Mouse (Mus musculus) common myeloid progenitor, adult 5-6 weeks (primary cell): ENCODE results near the gene Acsf2. TPM values are rescaled to one million over a fixed set of nuclear protein-coding genes. Genes with fewer than 3 reads are reported as not detected.

Source experiments
- ATAC-seq: replicated peaks from 2 replicates; pipeline ENCODE4 v1.8.0; 2016; ENCODE audit warnings: low read depth, mild to moderate bottlenecking, moderate TSS enrichment, inconsistent platforms; ENCODE audit not compliant: poor library complexity, severe bottlenecking
- total RNA-seq: library from RNA; stranded (forward); fragments of 200-1000, 187-1606 nt; gene quantifications from 2 replicates; pipeline ENCODE4 v1.2.3, GENCODE M21; 2017

Acsf2 gene
- total RNA-seq, 1 experiment from 2014 or later = 7.9 TPM

GRCm38 (mm10) chr11:94549691-94550441 lies 51.8 kb downstream of the Acsf2 start:
- ATAC-seq = peak; percentile 63

GRCm38 (mm10) chr11:94548888-94549690 lies 52.6 kb downstream of the Acsf2 start, which contains the start of gene Rsad1:
Gene Rsad1, minus strand, starts transcription at chr11:94549255.
- peak; percentile 84 for ATAC-seq

DNA sequence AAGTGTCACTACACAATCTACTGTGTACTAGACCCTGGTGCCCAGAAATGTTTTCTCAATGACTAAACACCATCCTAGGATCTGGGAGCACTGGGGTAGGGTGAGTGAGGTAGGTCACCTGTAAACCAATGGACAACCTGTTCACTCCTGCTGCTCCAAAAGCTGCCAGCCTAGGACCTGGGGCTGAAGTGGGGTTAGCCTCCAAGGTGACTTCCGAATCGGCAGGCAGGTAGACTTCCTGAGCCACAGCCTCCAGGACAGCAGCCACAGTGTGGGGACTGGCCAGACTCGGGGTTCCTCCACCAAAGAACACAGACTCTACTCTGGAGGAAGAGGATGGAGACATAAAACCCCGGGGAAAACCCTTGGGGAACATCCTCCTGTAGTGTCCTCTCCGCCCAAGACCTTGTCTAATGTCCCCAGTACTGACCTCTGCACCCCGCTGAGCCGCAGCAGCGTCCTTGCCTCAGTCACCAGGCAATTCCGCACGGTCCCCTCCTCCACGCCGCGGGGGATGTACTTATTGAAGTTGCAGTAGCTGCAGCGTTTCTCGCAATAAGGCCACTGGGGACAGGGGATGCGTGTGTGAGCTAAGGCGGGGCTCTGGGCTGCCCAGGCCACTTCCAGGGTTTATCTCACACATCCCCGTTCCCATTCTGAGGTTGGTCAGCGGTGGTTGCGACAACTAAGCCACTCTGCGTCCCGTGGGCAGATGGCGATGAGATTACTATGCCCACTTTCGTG lies 53.5 kb downstream of the Acsf2 start:
- peak; percentile 19 for ATAC-seq

DNA sequence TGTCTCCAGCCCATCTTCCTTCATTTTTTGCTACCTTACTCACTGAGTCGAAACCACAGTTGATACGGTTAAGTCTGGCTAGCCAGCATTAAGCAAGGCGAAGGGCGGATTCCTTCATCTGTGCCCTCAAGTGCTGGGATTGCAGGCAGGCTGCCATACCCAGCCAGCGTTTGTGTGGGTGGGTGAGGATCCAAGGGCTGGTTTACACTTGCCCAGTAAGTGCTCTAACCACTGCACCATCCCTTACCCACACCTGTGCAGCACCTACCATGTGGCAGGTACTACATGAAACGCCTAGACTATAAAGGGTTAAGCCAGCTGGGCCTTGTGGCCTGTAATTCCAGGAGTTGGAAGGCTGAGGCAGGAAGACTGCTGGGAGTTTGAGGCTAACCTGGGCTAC lies 54.4 kb downstream of the Acsf2 start:
- ATAC-seq = no peak

GRCm38 (mm10) chr11:94546381-94546780 lies 55.3 kb downstream of the Acsf2 start:
- no peak for ATAC-seq

DNA sequence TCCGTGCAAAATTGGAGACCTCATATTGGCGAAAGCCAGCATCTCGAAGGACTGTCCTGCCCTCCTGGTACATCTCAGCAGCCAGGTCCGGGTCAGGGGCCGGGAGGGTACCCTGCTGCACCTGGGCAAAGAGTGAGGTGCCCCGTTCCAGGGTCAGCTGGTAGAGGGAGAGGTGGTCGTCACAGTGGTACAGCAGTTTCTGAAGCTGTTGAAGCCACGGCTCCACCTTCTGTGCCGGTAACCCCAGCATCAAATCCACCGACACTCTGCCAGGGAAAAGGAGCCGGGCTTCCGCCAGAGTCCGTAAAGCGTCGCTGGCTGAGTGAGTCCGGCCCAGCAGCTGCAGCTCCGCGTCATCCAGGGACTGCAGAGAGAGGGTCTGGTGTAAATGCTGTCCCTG lies 57.2 kb downstream of the Acsf2 start:
- no peak for ATAC-seq

DNA sequence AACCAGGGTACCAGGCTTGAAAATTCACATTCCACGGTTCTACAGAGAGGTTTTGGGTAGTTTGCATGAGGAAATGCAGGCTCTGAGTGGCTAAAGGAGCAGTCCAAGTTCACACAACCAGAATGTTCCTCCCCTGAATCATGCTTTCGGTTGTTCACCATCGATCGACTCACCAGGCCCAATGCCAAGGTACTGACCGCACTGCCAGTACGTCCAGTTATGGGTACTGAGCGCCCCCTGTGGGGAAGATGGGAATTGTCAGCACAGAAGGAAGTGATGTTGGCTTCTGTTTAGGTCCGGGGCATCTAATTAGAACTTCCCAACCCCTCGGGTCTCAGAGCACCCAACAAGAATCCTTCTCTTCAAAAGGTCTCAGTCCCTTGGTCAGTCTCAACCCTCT lies 57.7 kb downstream of the Acsf2 start:
- ATAC-seq = peak; percentile 61

DNA sequence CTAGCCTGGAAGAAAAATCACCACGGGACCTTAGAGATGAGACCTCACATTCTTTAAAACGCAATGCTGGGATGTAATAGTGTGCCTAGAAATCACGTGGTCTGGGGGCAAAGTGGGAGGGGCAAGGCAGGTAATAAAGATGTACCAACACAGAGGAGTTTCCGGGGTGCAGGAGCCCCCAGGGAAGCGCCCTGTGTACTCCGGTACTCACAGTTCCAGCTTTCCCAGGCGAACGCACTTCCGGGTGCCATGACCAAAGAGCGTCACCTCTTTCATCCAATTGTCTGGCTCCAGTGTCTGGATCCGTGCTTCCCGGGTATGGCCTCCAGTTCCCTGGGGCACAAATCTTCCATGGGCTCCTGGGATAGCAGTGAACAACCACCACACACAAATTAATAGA lies 58.3 kb downstream of the Acsf2 start:
- no peak for ATAC-seq

- ATAC-seq = no peak
Observed at GRCm38 (mm10) chr11:94542400-94542799, 59.3 kb downstream of the Acsf2 start.

- no peak for ATAC-seq
Observed at GRCm38 (mm10) chr11:94539761-94540160, 61.9 kb downstream of the Acsf2 start.

- no peak for ATAC-seq
Observed at GRCm38 (mm10) chr11:94538733-94539292, 62.9 kb downstream of the Acsf2 start.

DNA sequence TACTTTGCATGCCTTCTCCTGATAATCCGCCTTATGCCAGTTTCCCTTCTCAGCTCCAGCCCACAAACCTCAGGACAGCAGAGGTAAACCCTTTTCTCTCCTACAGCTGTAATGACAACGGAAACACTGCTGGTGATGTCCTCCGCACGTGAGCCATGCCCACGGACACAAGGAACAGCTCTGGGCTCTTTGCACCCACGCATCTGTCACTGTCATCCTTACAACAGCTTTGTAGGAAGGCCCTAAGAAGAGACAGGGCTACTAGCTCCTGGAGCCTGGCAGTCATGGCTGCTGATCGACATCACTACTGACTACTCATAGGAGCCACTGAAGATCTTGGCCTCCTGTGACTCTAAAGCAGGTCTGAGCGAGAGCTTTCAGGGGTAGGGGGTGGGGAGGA lies 68.5 kb downstream of the Acsf2 start:
- no peak for ATAC-seq

- ATAC-seq = no peak
Observed at GRCm38 (mm10) chr11:94528879-94529278, 72.8 kb downstream of the Acsf2 start.

DNA sequence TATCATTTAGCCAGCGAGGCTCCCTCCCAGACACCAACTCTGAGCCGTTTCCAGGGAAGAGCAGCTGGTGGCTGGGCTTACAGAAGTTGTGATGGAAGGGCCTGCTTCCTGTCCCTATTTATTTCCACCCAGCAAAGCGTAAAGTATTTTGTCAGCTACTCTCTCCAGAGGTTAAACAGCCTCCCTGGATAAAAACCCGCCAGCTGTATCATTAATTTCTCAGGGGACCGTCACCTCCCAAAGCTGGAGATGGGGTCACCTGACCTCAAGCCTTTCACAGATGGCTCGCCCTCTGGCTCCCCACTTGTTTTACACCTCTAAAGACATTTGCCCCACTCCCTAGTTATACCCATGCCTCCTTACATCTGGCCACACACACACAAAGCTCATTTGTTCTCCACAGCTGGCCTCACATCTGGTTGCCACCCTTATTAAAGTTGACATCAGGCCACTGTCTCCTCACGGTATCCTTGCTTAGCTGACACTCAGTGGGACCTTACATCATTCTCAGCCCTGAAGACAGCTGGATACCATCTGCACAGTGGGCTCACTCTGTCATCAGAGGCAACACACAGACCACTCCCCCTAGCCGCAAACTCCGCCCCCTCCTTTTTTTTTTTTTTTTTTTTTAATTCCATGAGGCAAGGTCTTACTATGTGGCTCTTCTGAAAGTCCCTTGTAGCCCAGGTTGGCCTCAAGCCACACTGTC lies 75.3 kb downstream of the Acsf2 start:
- ATAC-seq = no peak

GRCm38 (mm10) chr11:94521219-94521843 lies 80.3 kb downstream of the Acsf2 start, which contains the start of gene Mycbpap:
Gene Mycbpap, minus strand, starts transcription at chr11:94521742.
- ATAC-seq = peak; percentile 86

DNA sequence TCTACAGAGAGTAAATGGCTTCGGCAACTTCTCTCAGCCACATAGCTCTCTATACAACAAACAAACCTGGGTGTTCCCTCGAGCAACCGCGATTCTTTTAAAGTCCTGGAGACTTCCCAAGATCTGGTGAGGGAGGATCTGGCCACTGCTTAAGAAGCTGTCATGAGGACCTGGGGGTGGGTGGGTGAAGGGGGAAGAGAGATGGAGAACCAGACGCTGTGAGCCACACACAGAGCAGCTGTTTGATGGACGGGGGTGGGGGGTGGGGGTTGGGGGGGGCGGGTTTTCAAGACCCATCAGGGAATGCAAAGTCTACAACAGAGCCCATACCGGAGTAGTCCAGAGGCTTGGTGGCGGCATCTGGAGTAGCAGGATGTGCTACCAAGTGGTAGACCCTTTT lies 88.2 kb downstream of the Acsf2 start:
- no peak for ATAC-seq

DNA sequence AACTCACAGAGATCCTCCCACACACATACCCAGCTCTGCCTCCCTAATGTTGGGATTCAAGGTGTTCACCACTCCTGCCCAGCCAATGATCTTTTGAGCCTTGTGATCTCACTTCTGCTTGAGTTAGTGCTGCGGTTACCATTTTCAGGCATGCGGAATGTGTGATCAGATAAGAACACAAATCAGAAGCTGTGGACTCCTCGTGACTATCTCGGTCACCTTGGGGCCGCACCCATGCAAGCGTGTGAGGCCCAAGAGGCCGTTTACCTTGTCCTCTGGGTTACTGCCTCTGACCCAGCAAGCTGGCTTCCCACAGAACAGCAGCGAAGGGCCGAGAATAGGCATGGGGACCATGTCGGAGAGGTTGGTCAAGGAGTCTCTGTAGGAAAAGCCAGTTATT lies 92.7 kb downstream of the Acsf2 start:
- ATAC-seq = no peak
